Mouse (Mus musculus): ENCODE data around the gene Rsph9.

Gene Rsph9

GRCm38 (mm10) chr17:46091351-46091750 is 52.7 kb downstream of the Rsph9 start:
- CTCF ChIA-PET: no interaction called here
- POLR2A ChIA-PET: interaction anchor here in 2 of 4 experiments (0.7 to 1.9 kb wide), 4 partner anchors 9 to 339 kb away, joined by 3 to 5 read pairs (median 4); no protein-coding TSS in a partner anchor

- ChIA-PET CTCF (interaction anchor here (0.6 to 0.9 kb wide), 4 partner anchors 218 to 352 kb away, joined by 3 to 4 read pairs (median 4); no protein-coding TSS in a partner anchor), POLR2A (interaction anchor here in 3 of 4 experiments (0.6 to 5.3 kb wide), 7 partner anchors 9 to 609 kb away, joined by 3 to 51 read pairs (median 7); no protein-coding TSS in a partner anchor)
Observed at GRCm38 (mm10) chr17:46086341-46086870, 57.6 kb downstream of the Rsph9 start.

GRCm38 (mm10) chr17:46084091-46084501 is 59.9 kb downstream of the Rsph9 start:
- CTCF ChIA-PET: interaction anchor here in 2 of 4 experiments (0.7 to 2.1 kb wide), 4 partner anchors 11 to 536 kb away, joined by 3 to 6 read pairs (median 4); no protein-coding TSS in a partner anchor
- POLR2A ChIA-PET: interaction anchor here in 3 of 4 experiments (0.6 to 5.3 kb wide), 15 partner anchors 9 to 784 kb away, joined by 3 to 51 read pairs (median 3); partner anchors contain the start of genes Mrps18a (in 1 of the 3), Rsph9 (in 1 of the 3) and Vegfa (in 1 of the 3)

- ChIA-PET CTCF (interaction anchor here in 2 of 4 experiments (1.5 to 2.1 kb wide), 2 partner anchors 10 to 49 kb away, joined by 3 to 6 read pairs; no protein-coding TSS in a partner anchor), POLR2A (interaction anchor here in 2 of 4 experiments (0.9 to 5.3 kb wide), 6 partner anchors 8 to 235 kb away, joined by 3 to 51 read pairs (median 6); partner anchors contain the start of genes Mrps18a (in 1 of the 2), Rsph9 (in 1 of the 2) and Vegfa (in 1 of the 2))
Observed at GRCm38 (mm10) chr17:46083381-46083780, 60.6 kb downstream of the Rsph9 start.

- CTCF ChIA-PET: interaction anchor here in 1 of 4 experiments (0.8 to 1.3 kb wide), 2 partner anchors 18 to 357 kb away, joined by 3 read pairs; no protein-coding TSS in a partner anchor
- POLR2A ChIA-PET: interaction anchor here (0.6 to 2.2 kb wide), 18 partner anchors 10 to 1059 kb away, joined by 3 to 9 read pairs (median 4); partner anchors contain the start of genes Mrps18a (in 1 of the 4) and Vegfa (in 1 of the 4)
Observed at GRCm38 (mm10) chr17:46081657-46082056, 62.4 kb downstream of the Rsph9 start.

- ChIA-PET CTCF (interaction anchor here in 3 of 4 experiments (0.6 to 2.1 kb wide), 7 partner anchors 12 to 357 kb away, joined by 3 to 8 read pairs (median 3); no protein-coding TSS in a partner anchor), POLR2A (interaction anchor here in 3 of 4 experiments (0.6 to 2.2 kb wide), 15 partner anchors 10 to 635 kb away, joined by 3 to 9 read pairs (median 4); partner anchors contain the start of gene Vegfa (in 1 of the 3))
Observed at GRCm38 (mm10) chr17:46081042-46081441, 63.0 kb downstream of the Rsph9 start.

GRCm38 (mm10) chr17:46080388-46080787 is 63.6 kb downstream of the Rsph9 start:
- ChIA-PET CTCF (interaction anchor here in 3 of 4 experiments (0.6 to 2.1 kb wide), 5 partner anchors 17 to 232 kb away, joined by 3 to 8 read pairs (median 3); no protein-coding TSS in a partner anchor), POLR2A (interaction anchor here in 2 of 4 experiments (0.7 to 2.2 kb wide), 8 partner anchors 10 to 122 kb away, joined by 3 to 9 read pairs (median 4); partner anchors contain the start of gene Vegfa (in 1 of the 2))

GRCm38 (mm10) chr17:46079037-46079436 is 65.0 kb downstream of the Rsph9 start:
- POLR2A ChIA-PET: interaction anchor here in 1 of 4 experiments (1.0 to 1.6 kb wide), 4 partner anchors 9 to 121 kb away, joined by 3 to 4 read pairs (median 4); partner anchors contain the start of gene Mad2l1bp
- CTCF ChIA-PET: interaction anchor here in 2 of 4 experiments (0.8 to 2.1 kb wide), 2 partner anchors 53 to 343 kb away, joined by 4 to 8 read pairs; no protein-coding TSS in a partner anchor

GRCm38 (mm10) chr17:46077921-46078534 is 66.0 kb downstream of the Rsph9 start:
- ChIA-PET POLR2A (interaction anchor here in 2 of 4 experiments (1.0 to 5.3 kb wide), 2 partner anchors 45 to 50 kb away, joined by 3 to 23 read pairs; partner anchors contain the start of gene Vegfa (in 1 of the 2)), CTCF (interaction anchor here in 1 of 4 experiments (0.8 kb wide), 1 partner anchor 342 kb away, joined by 4 read pairs; no protein-coding TSS in a partner anchor)

- POLR2A ChIA-PET: interaction anchor here in 2 of 4 experiments (0.7 to 5.3 kb wide), 17 partner anchors 9 to 340 kb away, joined by 3 to 66 read pairs (median 4); partner anchors contain the start of genes Mrps18a (in 1 of the 2) and Vegfa (in 1 of the 2)
- CTCF ChIA-PET: interaction anchor here in 2 of 4 experiments (0.7 to 1.0 kb wide), 3 partner anchors 34 to 382 kb away, joined by 3 to 16 read pairs (median 4); no protein-coding TSS in a partner anchor
Observed at GRCm38 (mm10) chr17:46076260-46076551, 67.8 kb downstream of the Rsph9 start.

- ChIA-PET CTCF (interaction anchor here in 3 of 4 experiments (0.6 to 1.0 kb wide), 6 partner anchors 12 to 381 kb away, joined by 3 to 16 read pairs (median 4); no protein-coding TSS in a partner anchor), POLR2A (interaction anchor here in 3 of 4 experiments (0.6 to 5.3 kb wide), 32 partner anchors 10 to 381 kb away, joined by 3 to 66 read pairs (median 5); partner anchors contain the start of genes Vegfa (in 3 of the 3), Mrps18a (in 2 of the 3) and Rsph9 (in 1 of the 3))
Observed at GRCm38 (mm10) chr17:46075551-46076259, 68.3 kb downstream of the Rsph9 start.

- CTCF ChIA-PET: interaction anchor here (0.6 to 2.2 kb wide), 10 partner anchors 35 to 344 kb away, joined by 3 to 18 read pairs (median 6); partner anchors contain the start of gene Vegfa (in 2 of the 4)
- POLR2A ChIA-PET: interaction anchor here in 3 of 4 experiments (0.5 to 5.3 kb wide), 37 partner anchors 10 to 444 kb away, joined by 3 to 66 read pairs (median 6); partner anchors contain the start of genes Vegfa (in 3 of the 3), Mrps18a (in 2 of the 3) and Rsph9 (in 1 of the 3)
Observed at GRCm38 (mm10) chr17:46075116-46075485, 68.9 kb downstream of the Rsph9 start.

- ChIA-PET CTCF (interaction anchor here (0.5 to 2.2 kb wide), 26 partner anchors 10 to 611 kb away, joined by 3 to 18 read pairs (median 4); partner anchors contain the start of genes Vegfa (in 2 of the 4) and Mad2l1bp (in 1 of the 4)), POLR2A (interaction anchor here (0.5 to 5.3 kb wide), 113 partner anchors 10 to 490 kb away, joined by 3 to 66 read pairs (median 4); partner anchors contain the start of genes Vegfa (in 3 of the 4), Mad2l1bp (in 2 of the 4), Mrps18a (in 2 of the 4) and Dnph1 (in 1 of the 4))
Observed at GRCm38 (mm10) chr17:46074398-46075115, 69.5 kb downstream of the Rsph9 start.

- ChIA-PET POLR2A (interaction anchor here (0.5 to 5.3 kb wide), 119 partner anchors 9 to 493 kb away, joined by 3 to 66 read pairs (median 4); partner anchors contain the start of genes Vegfa (in 3 of the 4), Dnph1 (in 2 of the 4), Mad2l1bp (in 2 of the 4) and Mrps18a (in 2 of the 4)), CTCF (interaction anchor here (0.5 to 2.2 kb wide), 29 partner anchors 10 to 610 kb away, joined by 3 to 18 read pairs (median 4); partner anchors contain the start of genes Vegfa (in 2 of the 4) and Mad2l1bp (in 1 of the 4))
Observed at GRCm38 (mm10) chr17:46073730-46074301, 70.2 kb downstream of the Rsph9 start.
